Comparison of ENCODE assay signal across 7 mouse cellular contexts in the genomic region with DNA sequence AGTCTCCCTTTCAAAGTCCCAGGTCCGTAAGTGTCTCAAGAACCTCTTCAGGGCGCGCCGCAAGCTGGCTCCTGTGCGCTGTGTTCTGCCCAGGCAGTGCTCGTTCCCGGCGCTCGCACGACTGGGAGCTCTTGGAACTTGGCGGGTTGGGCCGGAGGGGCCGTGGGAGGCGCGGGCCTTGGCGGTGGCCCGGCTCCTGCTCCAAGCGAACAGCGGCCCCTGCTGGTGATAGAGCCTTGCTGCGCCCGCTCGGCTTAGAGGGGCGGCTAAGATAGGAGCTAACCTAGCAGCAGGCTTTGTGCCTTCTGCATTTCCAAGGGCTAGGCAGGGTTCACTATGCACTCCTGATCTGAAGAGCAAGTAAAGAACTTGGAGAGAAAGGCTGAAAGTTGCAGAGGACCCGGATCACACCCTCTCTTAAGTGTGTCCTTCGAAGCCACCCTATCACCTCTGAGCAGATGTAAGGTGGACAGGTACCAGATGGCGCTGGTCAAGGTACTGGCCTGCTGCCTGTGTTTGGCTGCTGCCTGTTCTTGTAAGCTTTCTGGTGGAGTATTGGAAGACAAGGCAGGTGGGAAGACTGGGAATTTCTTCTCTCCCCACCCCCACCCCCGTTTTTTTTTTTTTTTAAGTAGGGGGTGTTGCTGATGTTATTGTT. TPM values are rescaled to one million over a fixed set of nuclear protein-coding genes. Genes with fewer than 3 reads are reported as not detected.
DNase-seq lines count a peak whose midpoint lies in the region; ATAC-seq lines count a peak whose summit lies in the region.

A gene (minus strand): TSS at position 123 of the 658 bp plus-strand sequence.

- H3K27ac ChIP-seq in forebrain, embryonic 13.5 days = peak within 1 kb of the TSS; percentile 88
- no peak within 1 kb of the TSS for H3K27ac ChIP-seq in heart, embryonic 16.5 days (ENCODE audit: low read length)
- no peak within 1 kb of the TSS for H3K27ac ChIP-seq in liver, embryonic 12.5 days
- H3K27ac ChIP-seq in neural tube, embryonic 12.5 days = peak within 1 kb of the TSS; percentile 64
- H3K27ac ChIP-seq in stomach, embryonic 16.5 days (ENCODE audit: low read length) = no peak within 1 kb of the TSS; the same call in 1 of the 2 replicates

- no peaks in the 10 kb centered on the region for H3K9me3 ChIP-seq in forebrain, embryonic 13.5 days (replicated peaks)
- no peaks in the 10 kb centered on the region for H3K9me3 ChIP-seq in heart, embryonic 16.5 days (replicated peaks; ENCODE audit: control insufficient read depth, low read length)
- no peaks in the 10 kb centered on the region for H3K9me3 ChIP-seq in liver, embryonic 12.5 days (replicated peaks)
- no peaks in the 10 kb centered on the region for H3K9me3 ChIP-seq in neural tube, embryonic 12.5 days
- H3K9me3 ChIP-seq in stomach, embryonic 16.5 days (replicated peaks; ENCODE audit: control insufficient read depth, low read length) = no peaks in the 10 kb centered on the region

- DNase-seq in c-Kit-positive CD71-positive TER-119-positive erythroid progenitor cells, embryonic 14.5 days (ENCODE audit: low spot score) = peak; percentile 15
- peak; percentile 86 to 87 for DNase-seq in kidney, postnatal 25 days

- H3K4me3 ChIP-seq in forebrain, embryonic 13.5 days = peak within 1 kb of the TSS; percentile 61
- peak within 1 kb of the TSS; percentile 56 for H3K4me3 ChIP-seq in heart, embryonic 16.5 days (ENCODE audit: low read length)
- H3K4me3 ChIP-seq in liver, embryonic 12.5 days = peak within 1 kb of the TSS; percentile 36
- H3K4me3 ChIP-seq in neural tube, embryonic 12.5 days = peak within 1 kb of the TSS; percentile 48
- H3K4me3 ChIP-seq in stomach, embryonic 16.5 days (replicated peaks; ENCODE audit: low read length) = peak within 1 kb of the TSS; percentile 52

- ATAC-seq in forebrain, embryonic 13.5 days = peak; percentile 94
- ATAC-seq in heart, embryonic 16.5 days (replicated peaks; ENCODE audit: extremely low read depth, insufficient read depth, low FRiP score) = peak; percentile 90
- ATAC-seq in liver, embryonic 12.5 days = peak; percentile 77
- ATAC-seq in neural tube, embryonic 12.5 days (ENCODE audit: low FRiP score, low read depth) = peak; percentile 82
- peak; percentile 94 for ATAC-seq in stomach, embryonic 16.5 days (ENCODE audit: insufficient read depth, low FRiP score)

- peak within 1 kb of the TSS; percentile 76 for H3K9ac ChIP-seq in forebrain, embryonic 13.5 days
- H3K9ac ChIP-seq in heart, embryonic 16.5 days (ENCODE audit: low read length) = peak within 1 kb of the TSS; percentile 47
- no peak within 1 kb of the TSS for H3K9ac ChIP-seq in liver, embryonic 12.5 days
- H3K9ac ChIP-seq in neural tube, embryonic 12.5 days = peak within 1 kb of the TSS; percentile 66
- peak within 1 kb of the TSS; percentile 68 for H3K9ac ChIP-seq in stomach, embryonic 16.5 days (ENCODE audit: low read length)

- peak within 1 kb of the TSS; percentile 69 for H3K4me2 ChIP-seq in forebrain, embryonic 13.5 days
- H3K4me2 ChIP-seq in heart, embryonic 16.5 days (ENCODE audit: low read depth, low read length) = peak within 1 kb of the TSS; percentile 80
- peak within 1 kb of the TSS; percentile 63 for H3K4me2 ChIP-seq in liver, embryonic 12.5 days
- H3K4me2 ChIP-seq in neural tube, embryonic 12.5 days (replicated peaks) = peak within 1 kb of the TSS; percentile 78
- peak within 1 kb of the TSS; percentile 88 for H3K4me2 ChIP-seq in stomach, embryonic 16.5 days (ENCODE audit: low read depth, low read length)

- no peaks in the 10 kb centered on the region for H3K36me3 ChIP-seq in forebrain, embryonic 13.5 days (ENCODE audit: poor library complexity, severe bottlenecking)
- no peaks in the 10 kb centered on the region for H3K36me3 ChIP-seq in heart, embryonic 16.5 days (ENCODE audit: control insufficient read depth, insufficient read depth)
- no peaks in the 10 kb centered on the region for H3K36me3 ChIP-seq in liver, embryonic 12.5 days
- no peaks in the 10 kb centered on the region for H3K36me3 ChIP-seq in neural tube, embryonic 12.5 days
- no peaks in the 10 kb centered on the region for H3K36me3 ChIP-seq in stomach, embryonic 16.5 days (ENCODE audit: control insufficient read depth, insufficient read depth, low read length)

- peaks cover 20% of the 10 kb centered on the region for H3K4me1 ChIP-seq in forebrain, embryonic 13.5 days
- H3K4me1 ChIP-seq in heart, embryonic 16.5 days (ENCODE audit: control insufficient read depth, insufficient read depth, low read length) = peaks cover 14% of the 10 kb centered on the region
- H3K4me1 ChIP-seq in liver, embryonic 12.5 days = 0 out of 2 replicates have a peak, but pooled peaks cover 4% of the 10 kb centered on the region
- peaks cover 16% of the 10 kb centered on the region; the same call in 1 of the 2 replicates for H3K4me1 ChIP-seq in neural tube, embryonic 12.5 days
- peaks cover 15% of the 10 kb centered on the region for H3K4me1 ChIP-seq in stomach, embryonic 16.5 days (ENCODE audit: control insufficient read depth, insufficient read depth, low read length)

- WGBS in forebrain, embryonic 13.5 days = 5% methylated on average over 26 of the region's 27 CpGs
- WGBS in heart, embryonic 16.5 days = 4% methylated on average over 27 of the region's 27 CpGs
- WGBS in liver, embryonic 12.5 days (ENCODE audit: insufficient replicate concordance) = 4% methylated on average over 27 of the region's 27 CpGs
- 5% methylated on average over 27 of the region's 27 CpGs for WGBS in neural tube, embryonic 12.5 days
- 4% methylated on average over 27 of the region's 27 CpGs for WGBS in stomach, embryonic 16.5 days

- no peaks in the 10 kb centered on the region for H3K27me3 ChIP-seq in forebrain, embryonic 13.5 days
- H3K27me3 ChIP-seq in heart, embryonic 16.5 days (ENCODE audit: control insufficient read depth, insufficient read depth, low read length) = peaks cover 16% of the 10 kb centered on the region
- peaks cover 37% of the 10 kb centered on the region for H3K27me3 ChIP-seq in liver, embryonic 12.5 days (replicated peaks)
- H3K27me3 ChIP-seq in neural tube, embryonic 12.5 days (replicated peaks) = no peaks in the 10 kb centered on the region
- H3K27me3 ChIP-seq in stomach, embryonic 16.5 days (ENCODE audit: control insufficient read depth, insufficient read depth, low read length) = peaks cover 3% of the 10 kb centered on the region

RNA-seq across cellular contexts. Expression of the gene that starts here (rescaled TPM):
- 176 and 177 TPM in 2 replicates for polyA plus RNA-seq in forebrain, embryonic 13.5 days (2015; fragmentation: Nextera tagmentation; extraction: Ambion mirVana)
- polyA plus RNA-seq in heart, embryonic 16.5 days (2015; fragmentation: Nextera tagmentation; extraction: Ambion mirVana) = 1.2 and 1.6 TPM in 2 replicates
- 0.51 and 0.53 TPM in 2 replicates for polyA plus RNA-seq in liver, embryonic 12.5 days (2016; fragmentation: Nextera tagmentation; extraction: Ambion mirVana)
- 126 and 134 TPM in 2 replicates for polyA plus RNA-seq in neural tube, embryonic 12.5 days (2016; fragmentation: Nextera tagmentation; extraction: Ambion mirVana)
- polyA plus RNA-seq in stomach, embryonic 16.5 days (2015; fragmentation: Nextera tagmentation; extraction: Ambion mirVana) = 12.2 and 13.3 TPM in 2 replicates

Comparison
In these comparisons a context has a peak if more than half of its experiments do, and no peak if none do; other contexts are left out.
1. Peak in ATAC-seq, H3K4me3 ChIP-seq and H3K4me2 ChIP-seq in liver, embryonic 12.5 days; RNA of the gene not detected or under 1 TPM.
2. H3K27ac ChIP-seq: peak in forebrain, embryonic 13.5 days (single experiment) and neural tube, embryonic 12.5 days (single experiment); none in heart, embryonic 16.5 days (single experiment), liver, embryonic 12.5 days (single experiment) and stomach, embryonic 16.5 days (single experiment).
3. Peak in every context shown above with its lines, with median percentiles within 50 percentile points of each other: ATAC-seq, H3K4me2 ChIP-seq and H3K4me3 ChIP-seq.